Mouse (Mus musculus) layer of hippocampus, postnatal 10 days (tissue): ENCODE data around the gene Iapp. TPM values are rescaled to one million over a fixed set of nuclear protein-coding genes. Genes with fewer than 3 reads are reported as not detected.
"Not testable (repeated sequence)": the region's sequence is repeated elsewhere in the genome, so short reads cannot be mapped to it uniquely, and the experiment has no call there.

Experiments
- DNase-seq, 2 experiments: peaks; one replicate each; pipeline ENCODE4 v3.0.0; 2021; ENCODE audit warnings: low spot score in 2 of 2
- long read RNA-seq: library from polyadenylated mRNA; stranded (forward); transcript quantifications from one replicate; pipeline ENCODE4 v2.0.0, GENCODE M21; 2023
- total RNA-seq, 2 experiments: library from RNA; stranded (reverse); gene quantifications; 2 replicates each; pipeline ENCODE4 v1.2.3; 2021

Iapp gene
- total RNA-seq: not detected
- long read RNA-seq: 0 reads

GRCm38 (mm10) chr6:142298098-142298497 is at the start of gene Iapp:
TSS of gene Iapp (plus strand) at chr6:142298423.
- DNase-seq: no peak

GRCm38 (mm10) chr6:142250738-142251307 is 47.4 kb upstream of the Iapp start:
- DNase-seq: not testable (repeated sequence)

GRCm38 (mm10) chr6:142275721-142276442 is 22.3 kb upstream of the Iapp start:
- DNase-seq: no peak

GRCm38 (mm10) chr6:142289413-142290118 is 8.7 kb upstream of the Iapp start:
- DNase-seq: no peak

GRCm38 (mm10) chr6:142305076-142305475 is 6.9 kb downstream of the Iapp start:
- DNase-seq: no peak

- DNase-seq: no peak
Observed at GRCm38 (mm10) chr6:142314285-142314684, 16.1 kb downstream of the Iapp start.

- no peak for DNase-seq
Observed at GRCm38 (mm10) chr6:142317106-142317505, 18.9 kb downstream of the Iapp start.

GRCm38 (mm10) chr6:142322881-142323280 is 24.7 kb downstream of the Iapp start, which contains the start of gene Slco1a5:
TSS of gene Slco1a5 (minus strand) at chr6:142322981.
- DNase-seq: no peak

- DNase-seq: no peak
Observed at GRCm38 (mm10) chr6:142326598-142326997, 28.4 kb downstream of the Iapp start.

- no peak for DNase-seq
Observed at GRCm38 (mm10) chr6:142329201-142329600, 31.0 kb downstream of the Iapp start.

GRCm38 (mm10) chr6:142338961-142339360 is 40.7 kb downstream of the Iapp start:
- no peak for DNase-seq

GRCm38 (mm10) chr6:142339576-142339975 is 41.4 kb downstream of the Iapp start:
- DNase-seq: no peak

GRCm38 (mm10) chr6:142343561-142343960 is 45.3 kb downstream of the Iapp start:
- DNase-seq: peak; percentile 62 to 69

GRCm38 (mm10) chr6:142345440-142346038 is 47.3 kb downstream of the Iapp start, which contains the start of gene Pyroxd1:
TSS of gene Pyroxd1 (plus strand) at chr6:142345654.
- DNase-seq: peak; percentile 81 to 86

GRCm38 (mm10) chr6:142346181-142347110 is 48.2 kb downstream of the Iapp start:
- DNase-seq: no peak

- DNase-seq: no peak
Observed at GRCm38 (mm10) chr6:142347431-142348385, 49.5 kb downstream of the Iapp start.

GRCm38 (mm10) chr6:142352099-142352498 is 53.9 kb downstream of the Iapp start:
- DNase-seq: not testable (repeated sequence)
